Mouse (Mus musculus) bone marrow, adult 2 months (tissue): ENCODE data around the gene Gclc.

Experiments used
- CTCF ChIP-seq: fragments of 200-500 bp; IDR thresholded peaks from 2 replicates; pipeline ENCODE4 v1.5.1; 2011; ENCODE audit warnings: low read length, control low read depth; ENCODE audit not compliant: control insufficient read depth, insufficient read depth
- POLR2A ChIP-seq: fragments of 200-500 bp; IDR thresholded peaks from 2 replicates; pipeline ENCODE4 v1.6.1; 2011; ENCODE audit warnings: low read depth, mild to moderate bottlenecking, control low read depth, low read length, borderline replicate concordance; ENCODE audit not compliant: control insufficient read depth

- no peak for TF ChIP-seq CTCF
- TF ChIP-seq POLR2A: no peak
These were observed 16.6 kb downstream of the Gclc start for GRCm38 (mm10) chr9:77770909-77771308.
